Mouse (Mus musculus) mouse embryonic stem cell (cell line): ENCODE results near the gene Acap1.

Source experiments
- in situ Hi-C, 2 experiments: fragments of 300-500 bp; cut with MboI; formaldehyde crosslinking; loops; 1 replicate in 1 of 2; 3 replicates in 1 of 2; pipeline ENCODE4 v1.14.3; 2019 to 2020; ENCODE audit warnings: low sequenced_read_pairs in 2 of 2, low pct_unique_long_range_greater_than_20kb in 1 of 2, mixed read lengths in 1 of 2; ENCODE audit not compliant: unreplicated experiment in 1 of 2

Gene Acap1

DNA sequence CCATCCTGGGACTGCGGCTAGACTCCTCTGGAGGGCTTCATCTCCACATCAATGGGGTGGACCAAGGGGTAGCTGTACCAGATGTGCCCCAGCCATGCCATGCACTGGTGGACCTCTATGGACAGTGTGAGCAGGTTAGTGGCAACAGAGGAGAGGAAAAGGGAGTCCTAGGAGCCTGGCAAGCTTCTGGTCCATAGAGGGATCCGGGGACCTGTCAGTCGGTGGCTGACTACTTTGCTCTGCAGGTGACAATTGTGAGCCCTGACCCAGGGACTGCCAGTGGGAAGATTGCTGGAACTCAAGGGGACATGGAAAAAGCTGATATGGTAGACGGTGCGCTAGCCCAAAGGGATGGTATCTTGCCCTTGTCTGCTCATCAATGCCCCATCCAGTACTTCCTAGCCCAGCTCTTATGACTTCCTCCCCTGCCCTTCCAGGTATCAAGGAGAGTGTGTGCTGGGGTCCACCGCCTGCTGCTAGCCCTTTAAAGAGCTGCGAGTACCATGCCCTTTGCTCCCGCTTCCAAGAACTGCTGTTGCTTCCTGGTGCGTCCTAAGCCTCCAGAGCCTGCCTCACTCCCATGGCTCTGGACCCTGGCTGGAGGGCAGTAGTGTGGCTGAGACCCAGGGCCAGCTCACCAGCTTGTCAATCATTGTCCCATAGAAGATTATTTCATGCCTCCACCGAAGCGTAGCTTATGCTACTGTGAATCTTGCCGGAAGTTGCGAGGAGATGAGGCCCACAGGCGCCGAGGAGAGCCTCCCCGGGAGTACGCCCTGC lies 15.6 kb upstream of the Acap1 start:
- in situ Hi-C loops = no loop called here

DNA sequence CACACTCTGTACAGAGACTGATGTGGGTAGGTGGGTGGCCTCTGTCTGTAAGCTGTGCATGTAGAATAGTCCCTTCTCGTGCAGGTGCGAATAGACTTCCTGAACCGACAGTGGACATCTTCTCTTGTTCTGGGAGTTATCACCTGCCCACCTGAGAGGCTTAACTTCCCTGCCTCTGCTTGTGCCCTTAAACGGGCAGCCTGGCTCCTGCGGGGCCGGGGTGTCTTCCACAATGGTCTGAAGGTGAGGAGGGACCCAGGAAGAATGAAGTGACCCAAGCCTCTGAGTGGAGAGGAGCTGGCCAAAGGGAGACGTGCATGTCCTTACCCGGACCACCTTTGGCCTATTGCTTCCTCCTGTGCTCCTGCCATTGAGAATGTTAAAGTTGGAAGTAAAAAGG lies 14.8 kb upstream of the Acap1 start:
- in situ Hi-C loops = no loop called here

DNA sequence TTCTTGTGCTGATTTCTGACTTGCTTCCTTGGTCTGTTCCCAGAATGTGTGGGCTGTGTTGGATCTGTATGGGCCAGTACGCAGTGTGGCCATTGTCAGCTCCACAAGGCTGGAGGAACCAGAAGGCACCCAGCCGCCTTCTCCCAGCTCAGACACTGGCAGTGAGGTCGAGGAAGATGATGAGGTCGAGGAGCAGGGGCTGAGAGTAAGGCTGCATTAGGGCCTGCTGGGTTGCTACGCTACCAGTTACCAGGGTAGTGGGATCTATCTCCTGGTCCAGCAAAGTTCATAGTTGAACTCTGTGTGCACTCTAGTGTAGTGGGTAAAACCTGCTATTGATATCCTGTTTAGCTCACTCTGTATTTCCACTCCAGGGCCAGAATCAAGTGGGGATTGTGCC lies 13.8 kb upstream of the Acap1 start:
- in situ Hi-C loops = no loop called here

DNA sequence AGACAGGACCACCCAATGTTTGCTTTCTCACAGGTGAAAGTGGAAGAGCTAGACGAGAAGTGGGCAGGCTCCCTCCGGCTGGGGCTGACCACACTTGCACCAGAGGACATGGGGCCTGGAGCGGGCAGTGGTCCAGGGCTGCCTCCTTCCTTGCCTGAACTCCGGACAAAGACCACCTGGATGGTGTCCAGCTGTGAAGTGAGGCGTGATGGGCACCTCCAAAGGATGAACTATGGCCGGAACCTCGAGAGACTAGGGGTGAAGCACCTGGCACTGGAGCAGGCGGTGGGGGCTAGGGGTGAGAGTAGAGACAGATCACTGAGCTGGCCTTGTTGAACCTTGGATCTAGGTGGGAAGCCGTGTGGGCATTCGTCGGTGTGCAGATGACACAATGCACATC lies 13.3 kb upstream of the Acap1 start:
- in situ Hi-C loops = no loop called here

DNA sequence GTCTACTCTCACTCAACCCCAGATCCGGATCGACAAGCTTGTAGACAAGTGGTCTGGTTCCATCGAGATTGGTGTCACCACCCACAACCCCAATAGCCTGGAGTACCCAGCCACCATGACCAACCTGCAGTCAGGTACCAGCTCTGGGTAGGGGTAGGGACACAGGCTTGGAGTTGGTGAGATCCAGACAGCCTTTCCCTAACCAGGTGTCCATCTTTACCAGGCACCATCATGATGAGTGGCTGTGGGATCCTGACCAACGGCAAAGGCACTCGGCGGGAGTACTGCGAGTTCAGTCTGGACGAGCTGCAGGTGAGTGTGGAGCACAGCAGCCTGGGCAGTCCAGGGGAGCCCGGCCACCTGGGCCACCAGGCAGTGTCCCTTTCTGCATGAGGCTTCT lies 9.0 kb upstream of the Acap1 start:
- in situ Hi-C loops = no loop called here

DNA sequence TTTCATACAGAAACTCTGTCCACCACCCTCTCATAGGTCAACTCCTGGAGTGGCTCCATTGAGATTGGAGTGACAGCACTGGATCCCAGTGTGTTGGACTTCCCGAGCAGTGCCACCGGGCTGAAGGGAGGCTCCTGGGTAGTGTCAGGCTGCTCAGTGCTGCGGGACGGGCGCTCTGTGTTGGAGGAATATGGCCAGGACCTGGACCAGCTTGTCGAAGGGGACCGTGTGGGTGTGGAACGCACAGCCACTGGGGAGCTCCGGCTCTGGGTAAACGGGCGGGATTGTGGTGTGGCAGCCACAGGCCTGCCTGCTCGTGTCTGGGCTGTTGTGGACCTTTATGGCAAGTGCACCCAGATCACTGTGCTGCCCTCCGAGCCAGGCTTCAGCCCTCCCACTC lies 7.6 kb upstream of the Acap1 start:
- in situ Hi-C loops = no loop called here

DNA sequence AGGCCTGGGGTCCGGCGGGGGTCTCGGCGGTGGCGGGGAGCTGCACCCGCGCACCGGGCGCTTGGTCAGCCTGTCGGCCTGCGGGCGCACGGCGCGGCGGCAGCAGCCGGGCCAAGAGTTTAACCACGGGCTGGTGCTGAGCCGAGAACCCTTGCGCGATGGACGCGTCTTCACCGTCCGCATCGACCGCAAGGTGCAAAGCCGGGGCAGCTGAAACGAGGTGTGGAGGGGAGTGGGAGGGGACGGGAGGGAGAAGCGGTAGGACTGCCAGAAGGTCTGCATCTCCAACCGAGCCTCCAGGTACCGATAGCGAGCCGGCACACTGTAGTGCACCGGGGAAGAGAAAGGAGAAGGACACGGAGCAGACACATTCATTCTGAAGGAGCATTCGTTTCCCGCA lies 6.7 kb upstream of the Acap1 start:
- in situ Hi-C loops = no loop called here

DNA sequence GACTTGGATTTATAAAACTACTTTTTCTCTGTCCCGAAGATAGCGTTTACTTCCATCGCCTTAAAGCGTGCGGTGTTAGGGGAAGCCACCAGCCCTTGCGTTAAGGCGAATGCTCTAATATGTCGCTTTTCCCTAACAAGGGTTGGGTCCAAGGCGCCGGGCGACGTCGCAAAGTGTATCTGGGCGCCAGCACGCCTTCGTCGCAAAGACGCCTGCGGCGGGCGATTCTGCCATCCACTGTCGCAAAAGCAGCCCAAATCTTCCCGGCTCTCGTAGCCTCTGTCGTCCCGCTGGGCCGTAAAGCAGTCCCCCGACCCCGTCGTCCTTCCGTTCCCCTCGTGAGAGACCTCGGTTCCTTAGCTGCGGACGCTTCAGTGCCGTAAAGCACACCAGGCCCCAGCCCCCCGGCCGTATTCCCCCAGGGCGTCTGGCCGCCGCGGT lies 6.1 kb upstream of the Acap1 start:
- in situ Hi-C loops = no loop called here

DNA sequence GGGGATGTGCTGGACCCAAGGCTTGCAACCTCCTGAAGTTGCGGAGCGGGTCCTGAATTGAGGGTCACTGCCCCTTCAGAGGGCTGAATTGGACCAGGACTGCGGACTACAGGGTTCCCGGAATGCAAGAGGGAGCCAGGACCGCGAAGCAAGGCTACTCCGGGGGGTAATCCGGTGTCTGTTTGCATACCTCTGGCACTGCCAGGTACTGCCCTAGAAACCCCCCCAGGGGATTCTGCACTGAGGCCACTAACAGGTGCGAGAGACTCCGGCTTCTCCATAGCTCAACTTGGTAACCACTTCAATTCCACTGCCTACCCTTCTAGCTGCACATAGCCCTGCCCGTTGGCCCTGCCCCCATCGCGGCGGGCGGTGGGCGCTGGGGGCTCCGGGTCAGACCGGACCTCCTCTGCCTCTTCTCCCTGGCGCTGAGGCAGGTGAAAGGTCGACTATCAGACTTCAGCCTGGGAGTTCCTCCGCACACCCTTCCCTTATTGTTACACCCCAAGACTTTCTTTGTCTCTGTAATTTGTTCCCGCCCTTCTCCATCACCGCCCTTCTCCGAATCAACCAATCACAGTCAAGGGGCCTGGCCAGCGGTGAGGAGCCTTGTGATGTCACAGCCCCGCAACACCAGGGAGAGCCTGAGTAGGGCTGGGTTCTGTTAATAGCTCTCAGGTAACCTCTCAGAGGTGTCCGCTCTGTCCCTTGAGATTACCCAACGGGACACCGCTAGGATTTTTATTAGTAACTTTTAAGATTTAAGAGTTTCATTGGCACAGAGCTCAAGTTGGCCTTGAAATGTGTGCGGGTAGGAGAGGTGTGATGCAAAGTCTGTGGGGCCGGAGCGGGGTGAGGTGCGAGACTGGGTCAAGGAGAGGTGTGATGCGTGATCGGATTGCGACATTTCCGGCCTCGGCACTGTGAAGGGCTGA lies 5.4 kb upstream of the Acap1 start, which contains the start of the genes 2810408A11Rik and Neurl4:
2810408A11Rik (minus strand) TSS at position 517 of the 935 bp plus-strand sequence.
Neurl4 (plus strand) TSS at position 602 of the 935 bp plus-strand sequence.
- in situ Hi-C loops = no loop called here

DNA sequence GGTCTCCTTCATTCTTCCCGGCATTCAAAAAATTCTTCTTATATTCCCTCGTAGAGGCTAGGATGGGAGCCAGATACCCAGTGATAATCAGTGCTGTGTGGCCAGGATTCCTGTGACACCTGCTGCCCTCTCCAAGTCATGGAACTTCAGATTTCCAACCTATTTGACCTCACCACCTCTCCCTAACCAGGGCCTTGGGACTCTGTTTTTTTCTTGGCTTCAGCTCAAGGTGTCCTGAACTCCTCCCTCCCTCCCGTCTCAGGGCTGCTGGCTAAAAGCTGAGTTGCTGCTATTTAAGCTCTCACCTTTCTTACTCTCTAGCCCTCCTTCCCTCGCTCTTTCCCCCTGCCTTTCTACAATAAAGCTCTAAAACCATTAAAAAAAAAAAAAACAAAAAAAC lies 4.5 kb upstream of the Acap1 start:
- in situ Hi-C loops = loop anchor here in 1 of 2 experiments (25.0 kb wide), 1 partner anchor 263 kb away; the partner anchor contains the start of gene Fxr2

DNA sequence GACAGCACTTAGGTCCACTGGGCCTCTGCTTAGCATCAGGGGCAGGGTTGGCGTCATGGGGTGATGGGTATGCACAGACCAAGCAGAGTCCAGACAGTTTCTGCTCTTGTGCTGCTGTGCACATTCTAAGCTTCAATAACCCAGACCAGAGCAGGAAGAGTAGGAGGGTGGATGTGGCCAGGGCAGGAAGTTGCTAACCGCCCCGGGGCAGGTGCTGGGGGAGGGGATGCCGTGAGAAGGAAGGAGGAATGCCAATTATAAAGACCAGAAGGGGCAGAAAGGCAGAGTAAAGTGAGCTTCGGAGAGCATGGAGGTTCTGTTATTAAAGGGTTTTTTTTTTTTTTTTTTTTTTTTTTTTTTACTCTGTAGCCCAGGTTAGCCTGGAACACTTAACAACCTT lies 668 bp downstream of the Acap1 start:
- in situ Hi-C loops = loop anchor here in 1 of 2 experiments (25.0 kb wide), 1 partner anchor 257 kb away; the partner anchor contains the start of gene Fxr2

DNA sequence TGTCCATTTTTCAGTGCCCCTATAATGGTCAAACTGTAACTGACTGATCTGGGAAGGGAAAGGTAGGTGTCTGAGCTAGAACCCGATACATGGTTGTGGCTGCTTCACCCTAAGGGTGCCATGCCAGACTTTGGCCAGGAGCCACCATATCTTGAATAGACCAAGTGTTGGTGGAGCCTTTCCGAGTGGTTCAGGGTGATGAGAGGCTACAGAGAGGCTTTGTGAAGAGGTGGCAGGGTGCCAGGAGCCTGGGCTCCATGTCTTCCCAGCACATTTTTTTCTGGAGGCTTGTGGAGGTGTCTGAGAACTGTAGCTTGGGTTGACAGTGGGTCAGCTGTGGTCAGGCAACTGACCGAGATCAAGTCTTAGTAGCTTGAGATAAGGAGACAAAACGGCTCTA lies 3.9 kb downstream of the Acap1 start:
- in situ Hi-C loops = loop anchor here in 1 of 2 experiments (25.0 kb wide), 1 partner anchor 254 kb away; the partner anchor contains the start of gene Fxr2

DNA sequence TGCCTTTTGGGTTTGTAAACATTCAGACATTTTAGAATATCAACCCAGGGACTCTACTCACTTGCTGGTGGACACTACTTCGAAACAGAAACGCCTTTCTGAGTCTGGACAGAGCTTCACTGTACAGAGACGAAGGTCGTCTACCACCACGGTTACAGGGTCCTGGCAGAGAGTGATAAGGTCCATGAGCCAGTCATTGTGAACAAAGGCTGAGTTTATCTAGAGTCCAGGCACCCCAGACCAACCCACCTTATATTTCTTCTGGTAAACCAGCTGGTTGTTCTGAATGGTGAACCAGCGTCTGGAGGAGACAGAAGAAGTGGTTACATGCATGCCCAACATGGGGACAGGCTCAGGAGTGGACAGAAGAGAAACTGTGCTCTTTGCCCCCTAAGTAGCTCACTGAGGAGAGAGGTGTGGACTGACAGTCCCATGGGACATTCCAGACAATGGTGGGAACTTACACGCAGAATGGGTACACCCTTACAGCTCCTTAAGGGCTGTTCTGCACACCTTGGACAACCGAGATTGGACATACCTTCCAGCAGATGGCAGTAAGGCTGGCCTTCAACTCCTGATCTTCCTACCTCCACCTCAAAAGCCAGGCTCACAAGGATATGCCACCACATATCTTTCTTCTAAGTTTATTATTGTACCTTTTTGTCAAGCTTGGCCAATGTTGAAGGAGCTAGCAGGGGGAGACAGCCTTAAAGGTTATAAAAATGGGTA lies 8.3 kb downstream of the Acap1 start:
- in situ Hi-C loops = loop anchor here in 1 of 2 experiments (25.0 kb wide), 1 partner anchor 250 kb away; the partner anchor contains the start of gene Fxr2

DNA sequence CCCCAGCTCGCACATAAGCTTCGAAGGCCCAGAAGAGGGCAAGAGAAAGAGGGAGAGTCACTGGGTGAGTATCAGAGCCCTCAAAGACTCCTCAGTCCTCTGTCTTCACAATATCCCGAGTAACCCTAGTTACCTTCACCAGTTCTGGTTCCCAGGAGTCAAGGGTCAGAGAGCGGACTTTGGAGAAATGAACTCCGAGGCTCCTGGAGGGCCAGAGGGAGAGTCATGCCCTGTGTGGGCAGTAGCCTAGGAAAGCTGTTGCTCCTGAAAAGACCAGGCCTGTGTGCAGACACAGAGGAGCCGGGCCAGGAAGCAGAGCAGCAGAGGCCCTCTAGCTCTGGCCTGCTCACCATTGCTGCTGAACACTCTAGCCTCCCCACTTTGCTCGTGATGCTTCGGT lies 10.7 kb downstream of the Acap1 start:
- in situ Hi-C loops = loop anchor here in 1 of 2 experiments (25.0 kb wide), 1 partner anchor 247 kb away; the partner anchor contains the start of gene Fxr2

DNA sequence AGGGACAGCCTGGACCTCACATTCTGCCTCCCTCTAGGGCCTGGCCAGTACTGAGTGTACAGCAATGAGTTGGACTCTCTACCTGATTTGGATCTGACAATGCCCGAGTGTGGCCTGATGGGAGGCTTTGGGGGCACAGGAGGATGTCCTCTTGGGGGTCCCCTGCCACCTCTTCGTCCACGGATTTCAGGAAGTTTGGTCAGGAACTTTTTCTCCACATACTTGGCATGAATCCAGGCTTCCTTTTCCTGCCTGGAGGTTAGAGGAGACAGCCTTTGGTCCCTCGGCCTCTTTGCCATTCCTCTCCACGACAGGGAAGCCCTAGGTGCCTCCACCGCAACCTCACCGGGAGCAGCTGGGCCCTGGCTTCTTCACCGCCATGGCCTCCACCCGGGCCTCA lies 11.1 kb downstream of the Acap1 start:
- in situ Hi-C loops = loop anchor here in 1 of 2 experiments (25.0 kb wide), 1 partner anchor 247 kb away; the partner anchor contains the start of gene Fxr2

DNA sequence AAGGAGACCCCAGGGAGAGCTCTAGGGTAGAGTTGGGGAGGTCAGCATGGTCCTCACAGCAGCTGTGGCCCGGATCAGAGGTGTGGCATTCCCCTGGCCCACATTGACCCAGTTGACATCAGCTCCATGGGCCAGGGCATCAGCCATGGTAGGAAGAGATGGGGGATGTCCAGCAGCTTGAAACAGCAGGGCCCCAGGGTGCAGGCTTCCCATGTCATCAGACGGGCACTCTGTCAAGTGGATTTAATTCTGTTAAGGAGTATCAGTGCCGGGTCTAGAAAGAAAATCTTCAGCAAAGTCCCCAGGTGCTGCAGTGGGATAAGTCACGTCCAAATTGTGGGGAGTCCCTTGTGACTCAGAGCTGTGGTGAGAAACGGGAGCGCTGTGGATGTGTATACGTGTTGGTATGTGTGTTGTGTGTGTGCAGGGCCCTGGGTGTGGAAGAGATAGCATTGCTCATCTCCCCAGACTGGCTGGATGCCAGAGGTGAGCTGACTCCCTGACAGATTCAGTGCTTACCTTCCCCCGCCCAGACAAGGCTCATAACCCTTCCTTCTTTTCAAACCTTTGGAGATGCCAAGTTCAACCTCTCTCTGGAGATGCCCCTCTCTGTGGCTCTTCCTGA lies 11.7 kb downstream of the Acap1 start:
- in situ Hi-C loops = loop anchor here in 1 of 2 experiments (25.0 kb wide), 1 partner anchor 246 kb away; the partner anchor contains the start of gene Fxr2

DNA sequence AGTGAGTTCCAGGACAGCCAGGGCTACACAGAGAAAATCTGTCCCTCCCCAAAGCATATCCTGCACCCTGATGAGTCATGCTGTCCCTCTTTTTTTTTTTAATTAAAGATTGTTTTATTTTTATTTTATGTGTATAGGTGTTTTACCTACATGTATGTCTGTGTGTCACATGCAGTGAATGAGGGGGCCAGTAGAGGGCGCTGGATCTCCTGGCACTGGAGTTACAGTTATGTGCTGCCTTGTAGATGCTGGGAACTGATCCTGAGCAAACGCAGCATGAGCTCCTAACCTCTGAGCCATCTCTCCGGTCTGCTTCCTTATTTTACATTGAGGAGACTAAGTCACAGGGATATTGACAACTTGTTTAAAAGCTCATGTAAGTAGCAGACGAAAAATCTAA lies 12.3 kb downstream of the Acap1 start:
- in situ Hi-C loops = loop anchor here in 1 of 2 experiments (25.0 kb wide), 1 partner anchor 246 kb away; the partner anchor contains the start of gene Fxr2
